Mouse (Mus musculus): ENCODE data around the gene Bmt2.

DNA sequence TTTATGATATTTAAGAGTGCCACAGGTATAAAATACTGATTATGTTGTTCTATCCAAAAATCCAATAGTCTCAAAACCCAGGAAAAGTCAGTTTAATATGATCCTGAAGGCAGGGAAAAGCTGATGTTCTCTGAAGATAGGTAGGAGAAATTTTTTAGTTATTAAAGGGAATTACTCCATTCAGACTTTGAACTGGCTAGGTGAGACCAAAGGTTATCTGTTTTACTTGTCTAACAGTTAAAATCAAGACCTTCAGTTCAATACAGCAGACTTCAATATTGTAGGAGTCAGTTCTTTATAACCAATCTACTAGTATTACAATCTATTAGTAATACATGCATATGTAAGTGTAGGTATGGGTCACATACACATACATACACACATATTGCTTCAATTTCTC, 23.7 kb downstream of the Bmt2 start:
- TF ChIP-seq POLR2A (IDR thresholded peaks at IDR 0.05; ENCODE audit: borderline replicate concordance, low read depth, low read length) (no peak), CTCF (IDR thresholded peaks at IDR 0.05; ENCODE audit: low read depth, low read length) (no peak)

Data from bone marrow macrophage, adult 2 months (primary cell).